Mouse (Mus musculus) kidney, postnatal 4 days (tissue): Measurements from ENCODE around the gene Dcp1a.

Experiments used
- DNase-seq, 2 experiments: peaks; one replicate each; pipeline ENCODE4 v3.0.0; 2021; ENCODE audit warnings: mixed read lengths in 2 of 2

The Dcp1a gene

GRCm38 (mm10) chr14:30479361-30479948 is at the start of gene Dcp1a:
Dcp1a (plus strand) TSS chr14:30479535.
- peak; percentile 95 to 97 for DNase-seq

GRCm38 (mm10) chr14:30429606-30430005 is 49.7 kb upstream of the Dcp1a start:
- peak; percentile 39 to 52 for DNase-seq

- DNase-seq = no peak
Measured at GRCm38 (mm10) chr14:30430026-30430425, 49.3 kb upstream of the Dcp1a start.

GRCm38 (mm10) chr14:30430446-30430845 is 48.9 kb upstream of the Dcp1a start:
- no peak for DNase-seq

- no peak for DNase-seq
Measured at GRCm38 (mm10) chr14:30435316-30435715, 44.0 kb upstream of the Dcp1a start.

GRCm38 (mm10) chr14:30439915-30440314 is 39.4 kb upstream of the Dcp1a start:
- DNase-seq = no peak

GRCm38 (mm10) chr14:30455801-30456595 is 23.3 kb upstream of the Dcp1a start:
- no peak for DNase-seq

GRCm38 (mm10) chr14:30457436-30457835 is 21.9 kb upstream of the Dcp1a start:
- DNase-seq = peak; percentile 12 to 21

- peak; percentile 17 to 54 for DNase-seq
Measured at GRCm38 (mm10) chr14:30457897-30458296, 21.4 kb upstream of the Dcp1a start.

- DNase-seq = peak in 1 of 2 experiments; percentile 19
Measured at GRCm38 (mm10) chr14:30458820-30459219, 20.5 kb upstream of the Dcp1a start.

GRCm38 (mm10) chr14:30459891-30460523 is 19.3 kb upstream of the Dcp1a start:
- DNase-seq = peak; percentile 87 to 89

GRCm38 (mm10) chr14:30463312-30463711 is 16.0 kb upstream of the Dcp1a start:
- no peak for DNase-seq

GRCm38 (mm10) chr14:30473605-30474004 is 5.7 kb upstream of the Dcp1a start:
- no peak for DNase-seq

- DNase-seq = peak in 1 of 2 experiments; percentile 17
Measured at GRCm38 (mm10) chr14:30474416-30474815, 4.9 kb upstream of the Dcp1a start.

- no peak for DNase-seq
Measured at GRCm38 (mm10) chr14:30491342-30491741, 12.0 kb downstream of the Dcp1a start, which contains the start of gene Cacna1d. Cacna1d (minus strand) TSS chr14:30491455.

GRCm38 (mm10) chr14:30493276-30493675 is 13.9 kb downstream of the Dcp1a start:
- no peak for DNase-seq

GRCm38 (mm10) chr14:30494998-30495397 is 15.7 kb downstream of the Dcp1a start:
- no peak for DNase-seq

- no peak for DNase-seq
Measured at GRCm38 (mm10) chr14:30498202-30498601, 18.9 kb downstream of the Dcp1a start.

GRCm38 (mm10) chr14:30504990-30505389 is 25.7 kb downstream of the Dcp1a start:
- no peak for DNase-seq

GRCm38 (mm10) chr14:30510214-30510763 is 31.0 kb downstream of the Dcp1a start:
- no peak for DNase-seq

- no peak for DNase-seq
Measured at GRCm38 (mm10) chr14:30512896-30513295, 33.6 kb downstream of the Dcp1a start.

GRCm38 (mm10) chr14:30515931-30516723 is 36.8 kb downstream of the Dcp1a start:
- DNase-seq = peak in 1 of 2 experiments; percentile 20
